Mouse (Mus musculus) liver, adult 2 months (tissue): ENCODE data around the gene Palmd.

Source experiments
- CTCF ChIP-seq: fragments of 200-500 bp; IDR thresholded peaks from 2 replicates; pipeline ENCODE4 v1.5.1; 2011; ENCODE audit warnings: low read depth, low read length, control low read depth
- POLR2A ChIP-seq: fragments of 200-500 bp; IDR thresholded peaks from 2 replicates; pipeline ENCODE4 v1.6.1; 2011; ENCODE audit warnings: low read length, control low read depth; ENCODE audit not compliant: insufficient read depth; ENCODE audit errors: extremely low read depth

DNA sequence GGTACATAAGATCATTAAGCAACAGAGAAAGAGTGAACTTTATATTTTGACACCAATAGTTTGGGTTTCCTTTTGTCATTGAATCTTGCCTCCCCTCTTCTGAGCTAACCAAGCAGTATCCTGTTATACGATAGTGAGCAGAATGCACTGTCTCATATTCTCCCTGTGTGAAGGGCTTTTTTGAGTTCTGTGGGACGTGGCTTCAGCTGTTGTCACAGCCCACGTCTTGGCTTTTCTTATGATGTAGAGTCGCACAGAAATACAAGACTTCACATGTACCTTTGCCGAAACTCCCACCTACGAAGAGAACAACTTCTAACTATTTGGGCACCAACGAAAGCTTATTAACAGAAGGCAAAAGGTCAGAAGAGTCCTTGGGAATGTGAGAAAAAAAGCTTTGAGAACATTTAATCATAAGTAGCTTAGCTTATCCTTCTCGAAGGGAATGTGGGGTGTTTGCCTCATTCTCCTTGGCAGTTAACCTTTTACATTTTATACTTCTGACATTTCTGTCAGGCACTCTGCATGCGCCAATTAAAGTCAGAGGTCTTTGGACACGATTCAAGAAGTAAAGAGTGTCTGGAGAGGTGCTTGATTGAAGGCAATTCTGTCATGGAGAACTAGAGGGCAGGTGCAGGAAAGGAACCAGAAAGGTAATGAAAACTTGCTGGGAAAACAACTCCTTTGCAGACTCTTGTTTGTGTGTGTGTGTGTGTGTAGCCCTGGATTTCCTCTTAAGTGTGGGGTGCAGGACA lies 27.8 kb downstream of the Palmd start:
- no peak for TF ChIP-seq POLR2A
- no peak for TF ChIP-seq CTCF
